Mouse (Mus musculus) fibroblast of lung, adult 2 months (primary cell): ENCODE measurements around the gene Hamp.

Source experiments
- DNase-seq: peaks from one replicate; pipeline ENCODE4 v3.0.0-alpha.2; 2011; ENCODE audit warnings: low read depth

The Hamp gene

GRCm38 (mm10) chr7:30908277-30908991, 35.4 kb downstream of the Hamp start:
- DNase-seq = no peak

- DNase-seq = no peak
Measured at GRCm38 (mm10) chr7:30904042-30904441, 39.8 kb downstream of the Hamp start.

GRCm38 (mm10) chr7:30895217-30895616, 48.6 kb downstream of the Hamp start:
- no peak for DNase-seq

- DNase-seq = no peak
Measured at GRCm38 (mm10) chr7:30892515-30892914, 51.3 kb downstream of the Hamp start.
